Mouse (Mus musculus) heart, postnatal 0 days (tissue): Measurements from ENCODE around the gene Atoh7.

Experiments
- CTCF ChIP-seq: IDR thresholded peaks from 2 replicates; pipeline ENCODE4 v1.5.1; 2016; ENCODE audit warnings: antibody characterized with exemption, control low read depth, low read depth
- EP300 ChIP-seq: IDR thresholded peaks from 2 replicates; pipeline ENCODE4 v1.6.1; 2016; ENCODE audit warnings: antibody characterized with exemption, low read depth

GRCm38 (mm10) chr10:63098191-63098590, 1.3 kb upstream of the Atoh7 start:
- TF ChIP-seq EP300 (no peak), CTCF (no peak)
